Mouse (Mus musculus) heart, embryonic 11.5 days (tissue): ENCODE measurements around the gene Htatip2. TPM values are rescaled to one million over a fixed set of nuclear protein-coding genes. Genes with fewer than 3 reads are reported as not detected.

Experiments used
- ATAC-seq: fragments of 200-750 bp; cut with Nextera tagmentation; replicated peaks from 2 replicates; pipeline ENCODE4 v1.8.0; 2017; ENCODE audit warnings: moderate library complexity; ENCODE audit not compliant: insufficient number of reproducible peaks, low FRiP score, low TSS enrichment
- H3K27ac ChIP-seq: fragments of 300-500 bp; sonication (generic); 2 replicates; pipeline ENCODE4 v1.5.1; 2014; ENCODE audit warnings: mild to moderate bottlenecking, low read depth, low read length
- H3K27me3 ChIP-seq: fragments of 300-500 bp; sonication (generic); 2 replicates; pipeline ENCODE4 v1.6.1; 2014; ENCODE audit warnings: mild to moderate bottlenecking, low read length, mixed read lengths; ENCODE audit not compliant: control insufficient read depth, insufficient read depth
- H3K36me3 ChIP-seq: fragments of 300-500 bp; sonication (generic); 2 replicates; pipeline ENCODE4 v1.6.1; 2014; ENCODE audit warnings: mild to moderate bottlenecking, low read length, moderate library complexity, mixed read lengths; ENCODE audit not compliant: control insufficient read depth, insufficient read depth
- H3K4me1 ChIP-seq: fragments of 300-500 bp; sonication (generic); 2 replicates; pipeline ENCODE4 v1.6.1; 2014; ENCODE audit warnings: low read length; ENCODE audit not compliant: control insufficient read depth, insufficient read depth
- H3K4me2 ChIP-seq: fragments of 300-500 bp; sonication (generic); 2 replicates; pipeline ENCODE4 v1.6.1; 2014; ENCODE audit warnings: mild to moderate bottlenecking, moderate library complexity
- H3K4me3 ChIP-seq: fragments of 300-500 bp; sonication (generic); 2 replicates; pipeline ENCODE4 v1.5.1; 2014; ENCODE audit warnings: low read depth, low read length
- H3K9ac ChIP-seq: fragments of 300-500 bp; sonication (generic); 2 replicates; pipeline ENCODE4 v1.6.1; 2014; ENCODE audit warnings: mild to moderate bottlenecking, low read depth, low read length, moderate library complexity
- H3K9me3 ChIP-seq: fragments of 300-500 bp; sonication (generic); replicated peaks from 2 replicates; pipeline ENCODE4 v1.6.1; 2016; ENCODE audit warnings: low read length; ENCODE audit not compliant: control insufficient read depth
- WGBS: fragments of 180-500 bp; shearing (Covaris S2); extraction: QIAGEN DNeasy Blood & Tissue Kit; methylation state at CpG from one replicate; pipeline ENCODE4 v1.1.7; 2014; ENCODE audit not compliant: insufficient replicate concordance; 5-methylcytosine and 5-hydroxymethylcytosine counted together
- polyA plus RNA-seq: library from polyadenylated mRNA; unstranded; fragments of >200 nt; fragmentation: Nextera tagmentation; extraction: Ambion mirVana; gene quantifications from 2 replicates; pipeline ENCODE4 v1.2.1, GENCODE M21; 2014

Gene Htatip2
- polyA plus RNA-seq, 1 experiment from 2014 or later: 14.5 TPM

DNA sequence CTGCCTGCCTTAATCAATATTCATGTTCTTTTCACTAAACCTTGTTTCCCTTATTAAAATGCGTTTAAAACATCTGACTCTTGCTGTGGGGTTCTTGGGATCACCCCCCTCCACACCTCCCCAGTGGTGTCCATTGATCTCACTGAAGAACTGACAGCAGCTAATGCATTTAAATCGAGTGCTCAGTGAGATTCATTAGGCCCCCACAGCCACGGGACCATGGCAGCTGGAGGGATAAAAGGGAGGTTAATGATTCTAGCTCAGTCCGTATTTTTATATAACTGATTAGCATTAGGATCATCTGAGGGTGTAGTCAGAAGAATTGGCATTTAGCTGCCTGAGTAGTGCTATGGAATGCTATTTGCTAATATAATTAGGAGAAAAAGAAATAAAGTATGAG lies 60.5 kb downstream of the Htatip2 start:
- Histone ChIP-seq H3K4me2 (no peak overlapping the region), H3K27ac (no peak overlapping the region), H3K4me3 (no peak overlapping the region), H3K9me3 (no peaks in the 10 kb centered on the region), H3K9ac (no peak overlapping the region), H3K36me3 (peaks cover 4% of the 10 kb centered on the region; the same call in 1 of the 2 replicates), H3K27me3 (no peaks in the 10 kb centered on the region), H3K4me1 (no peaks in the 10 kb centered on the region)
- 73% methylated on average over 4 of the region's 4 CpGs for WGBS
- no peak for ATAC-seq

DNA sequence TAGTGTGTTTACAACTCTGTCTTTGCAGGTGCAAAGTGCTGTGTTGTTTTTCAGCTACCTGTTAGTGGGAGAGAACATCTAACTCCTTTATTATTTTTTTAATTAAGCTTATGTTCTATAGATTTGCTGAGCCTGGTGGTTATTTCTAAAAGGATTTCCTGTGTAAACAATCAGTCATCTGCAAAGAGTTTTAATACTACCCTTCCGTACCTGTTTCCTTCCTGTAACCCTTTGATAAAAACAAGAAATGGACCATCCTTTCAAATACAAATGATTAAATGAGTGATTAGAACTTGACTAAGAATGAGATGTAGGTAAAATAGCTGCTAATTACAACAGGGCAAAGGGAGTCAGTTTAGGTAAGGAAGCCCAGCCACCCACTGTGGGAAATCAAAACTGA lies 62.5 kb downstream of the Htatip2 start:
- H3K4me2 ChIP-seq: no peak overlapping the region
- no peaks in the 10 kb centered on the region for H3K4me1 ChIP-seq
- no peak for ATAC-seq
- no peaks in the 10 kb centered on the region for H3K9me3 ChIP-seq
- peaks cover 4% of the 10 kb centered on the region; the same call in 1 of the 2 replicates for H3K36me3 ChIP-seq
- H3K9ac ChIP-seq: no peak overlapping the region
- H3K4me3 ChIP-seq: no peak overlapping the region
- H3K27ac ChIP-seq: no peak overlapping the region
- no peaks in the 10 kb centered on the region for H3K27me3 ChIP-seq
- 74% methylated on average over 1 of the region's 1 CpGs for WGBS

DNA sequence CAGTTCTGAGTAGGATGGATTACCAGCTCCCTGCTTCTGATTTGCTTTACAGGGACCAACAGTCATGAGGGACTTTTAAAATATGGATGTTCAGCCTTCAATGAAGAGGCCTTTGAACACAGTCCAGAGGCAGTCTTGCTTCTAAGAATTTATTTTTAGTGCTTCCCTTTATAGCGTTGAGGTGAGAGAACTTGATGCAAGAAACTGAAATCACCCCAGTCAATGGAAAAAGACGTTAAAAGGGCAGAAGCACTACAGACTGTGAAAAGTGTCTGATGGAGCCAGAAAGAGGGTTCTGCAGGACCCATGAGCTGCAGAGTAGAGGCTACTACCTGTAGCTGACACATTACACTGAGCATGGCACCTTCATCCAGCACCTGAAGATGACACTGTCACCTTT lies 63.1 kb downstream of the Htatip2 start:
- no peaks in the 10 kb centered on the region for H3K4me1 ChIP-seq
- H3K4me3 ChIP-seq: no peak overlapping the region
- WGBS: 62% methylated on average over 2 of the region's 2 CpGs
- H3K36me3 ChIP-seq: peaks cover 7% of the 10 kb centered on the region; the same call in 1 of the 2 replicates
- H3K9me3 ChIP-seq: no peaks in the 10 kb centered on the region
- no peak overlapping the region for H3K27ac ChIP-seq
- no peak for ATAC-seq
- no peak overlapping the region for H3K9ac ChIP-seq
- no peak overlapping the region for H3K4me2 ChIP-seq
- H3K27me3 ChIP-seq: no peaks in the 10 kb centered on the region

Other genes with a start within 250 kb of the Htatip2 start
- not detected in 2 replicates for gene Dbx1, start 122.3 kb upstream of the Htatip2 start, polyA plus RNA-seq
- gene Prmt3, start 19.2 kb downstream of the Htatip2 start, polyA plus RNA-seq: 51.6 and 51.9 TPM in 2 replicates
- not detected in 2 replicates for gene Slc6a5, start 151.0 kb downstream of the Htatip2 start, polyA plus RNA-seq
- 0.20 and 0.69 TPM in 2 replicates for gene Nell1, start 215.7 kb downstream of the Htatip2 start, polyA plus RNA-seq